Mouse (Mus musculus) layer of hippocampus, adult 8-10 months (tissue): Measurements from ENCODE around the gene Fam219b. TPM values are rescaled to one million over a fixed set of nuclear protein-coding genes. Genes with fewer than 3 reads are reported as not detected.

ENCODE experiments used
- DNase-seq, 2 experiments: peaks; one replicate each; pipeline ENCODE4 v3.0.0; 2022; ENCODE audit warnings: low spot score in 2 of 2
- total RNA-seq, 4 experiments: library from RNA; stranded (reverse); gene quantifications; 2 replicates each; pipeline ENCODE4 v1.2.4; 2022

Fam219b gene
- total RNA-seq, 4 experiments from 2014 or later: 16.0 to 23.5 (median 20.0) TPM

GRCm38 (mm10) chr9:57524439-57524838 is 12.9 kb upstream of the Fam219b start:
- no peak for DNase-seq

DNA sequence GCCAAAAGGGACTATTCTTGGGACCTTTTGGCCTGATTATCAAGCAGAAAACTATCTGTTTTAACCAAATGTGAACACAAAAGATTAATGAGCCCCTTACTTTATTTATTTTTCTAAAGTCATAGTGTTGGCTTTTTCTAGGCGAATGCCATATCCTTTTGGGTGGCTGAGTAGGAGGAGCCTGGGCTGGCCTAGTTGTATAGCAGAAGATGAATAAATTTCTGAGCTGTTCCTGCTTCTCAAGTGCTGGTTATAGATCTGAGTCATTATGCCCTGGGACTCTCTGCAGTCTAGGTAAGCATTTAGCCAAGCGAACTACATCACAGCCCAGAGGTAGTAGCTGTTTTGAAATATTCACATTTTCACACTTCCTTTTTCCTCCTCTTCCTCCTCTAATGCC is 11.8 kb upstream of the Fam219b start:
- no peak for DNase-seq

GRCm38 (mm10) chr9:57526435-57526834 is 10.9 kb upstream of the Fam219b start:
- DNase-seq: no peak

DNA sequence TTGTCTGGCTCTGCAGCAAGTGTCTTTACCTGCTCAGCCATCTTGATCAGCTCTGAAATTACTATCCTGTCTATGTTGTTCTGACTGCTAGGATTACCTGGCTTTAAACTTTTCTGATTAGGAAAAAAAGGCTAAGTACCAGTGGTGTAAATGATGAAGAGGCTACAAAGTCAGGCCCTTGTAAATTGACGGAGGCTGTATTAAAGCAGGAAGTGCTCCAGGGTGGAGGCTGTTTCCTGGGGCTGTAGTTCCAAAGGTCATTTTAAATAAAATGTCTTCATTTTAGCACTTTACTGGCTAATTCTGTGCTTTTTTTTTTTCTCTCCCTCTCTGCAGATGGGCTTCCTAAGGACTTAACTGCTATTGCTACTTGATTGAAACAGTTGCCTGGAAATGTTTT is 5.4 kb upstream of the Fam219b start:
- no peak for DNase-seq

DNA sequence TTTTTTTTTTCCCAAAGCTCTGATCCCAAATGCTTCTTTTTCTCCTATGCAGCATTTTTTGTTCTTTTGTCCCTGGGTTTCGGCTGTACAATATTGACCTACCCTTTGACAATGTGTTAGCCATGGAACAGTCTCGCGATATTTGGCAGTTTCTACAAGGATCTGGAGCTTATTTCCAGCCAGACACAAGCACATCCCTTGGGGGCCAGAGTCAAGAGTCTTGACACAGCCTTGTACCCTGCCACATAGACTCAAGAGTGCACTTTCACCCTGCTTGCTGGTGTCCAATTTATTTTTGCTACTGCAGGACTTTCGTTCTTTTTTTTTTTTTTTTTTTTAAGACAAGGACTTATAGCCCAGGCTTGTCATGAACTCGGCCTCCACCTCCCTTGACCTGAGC is 966 bp upstream of the Fam219b start:
- no peak for DNase-seq

DNA sequence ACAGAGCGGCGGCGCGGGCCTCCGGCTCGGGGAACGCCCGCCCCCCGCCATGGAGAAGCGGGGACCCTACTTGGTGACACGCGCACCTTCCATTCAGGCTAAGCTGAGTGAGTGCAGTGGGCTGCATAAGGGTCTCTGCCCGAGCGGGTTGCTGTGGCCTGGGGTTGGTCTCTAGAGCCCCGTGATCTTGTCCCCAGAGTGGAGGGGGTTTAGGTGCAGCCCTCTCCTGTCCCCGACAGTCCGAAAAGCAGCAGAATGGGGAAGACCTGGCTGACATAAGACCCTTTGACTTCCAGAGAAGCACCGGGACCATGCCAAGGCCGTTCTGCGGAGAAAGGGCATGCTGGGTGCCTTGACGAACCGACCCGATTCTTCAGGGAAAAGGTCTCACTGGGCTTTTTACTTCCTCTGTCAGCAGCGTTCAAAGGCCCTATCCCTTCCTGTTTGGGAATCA is 427 bp downstream of the Fam219b start:
- no peak for DNase-seq

- no peak for DNase-seq
These were observed 2.2 kb downstream of the Fam219b start for GRCm38 (mm10) chr9:57539550-57539949.

DNA sequence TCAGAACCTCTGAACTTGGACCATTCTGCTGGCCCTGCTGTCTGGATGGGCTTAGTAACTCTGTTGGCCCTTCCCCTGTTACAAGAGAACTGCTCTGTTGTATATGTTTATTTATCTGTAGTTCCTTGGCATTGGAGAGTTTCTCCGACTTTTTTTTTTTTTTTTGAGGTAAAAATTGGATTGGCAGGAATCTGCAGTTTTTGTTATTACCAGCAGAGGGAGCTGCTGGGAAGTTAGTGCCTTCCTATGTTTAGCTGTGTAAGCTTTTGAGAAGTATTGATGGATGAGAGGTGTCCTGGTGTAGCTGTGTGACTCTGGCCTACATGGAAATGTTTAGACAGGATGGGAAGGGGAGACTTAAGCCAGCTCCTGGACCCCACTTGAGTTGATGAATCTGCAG is 4.0 kb downstream of the Fam219b start:
- no peak for DNase-seq

DNA sequence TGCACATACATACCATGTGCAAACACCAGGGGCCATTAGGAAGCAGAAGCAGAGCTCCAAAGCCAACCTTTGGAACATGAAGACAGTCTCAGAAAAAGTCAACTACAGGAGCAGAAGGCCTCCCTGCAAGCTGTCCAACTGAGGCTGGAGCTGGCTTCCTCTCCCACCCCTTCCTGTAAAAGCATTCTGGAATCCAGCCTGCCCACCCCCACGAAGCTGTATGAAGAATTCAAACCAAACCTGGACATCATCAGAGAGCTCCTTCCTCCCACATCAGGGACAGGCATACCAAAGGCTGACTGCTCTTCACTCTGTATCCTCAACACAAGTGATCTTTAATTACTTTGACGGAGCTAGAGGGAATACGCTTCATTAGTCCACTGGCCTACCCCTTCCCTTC is 6.6 kb downstream of the Fam219b start:
- no peak for DNase-seq

GRCm38 (mm10) chr9:57547287-57547686 is 10.0 kb downstream of the Fam219b start:
- DNase-seq: no peak

DNA sequence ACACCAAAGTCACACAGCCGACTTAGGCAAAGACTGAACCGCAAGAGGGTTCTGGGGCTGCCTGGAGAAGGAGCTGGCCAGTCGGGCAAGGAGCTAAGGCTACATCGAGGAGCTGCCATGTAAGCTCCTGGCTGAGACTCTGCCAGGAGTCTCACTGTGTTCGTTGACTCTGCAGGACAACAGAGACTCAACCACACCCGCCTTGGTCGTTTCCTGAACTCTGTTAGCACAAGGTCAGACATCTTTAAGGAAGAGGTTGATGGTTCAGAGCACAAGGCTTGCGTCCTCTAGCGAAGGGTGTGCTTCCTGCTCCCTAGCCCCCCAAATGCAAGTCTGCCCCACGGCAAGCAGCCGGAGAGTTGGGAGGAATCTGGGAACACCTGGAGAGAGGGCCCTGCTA is 10.5 kb downstream of the Fam219b start:
- no peak for DNase-seq

- DNase-seq: no peak
These were observed 11.9 kb downstream of the Fam219b start for GRCm38 (mm10) chr9:57549186-57549585.

DNA sequence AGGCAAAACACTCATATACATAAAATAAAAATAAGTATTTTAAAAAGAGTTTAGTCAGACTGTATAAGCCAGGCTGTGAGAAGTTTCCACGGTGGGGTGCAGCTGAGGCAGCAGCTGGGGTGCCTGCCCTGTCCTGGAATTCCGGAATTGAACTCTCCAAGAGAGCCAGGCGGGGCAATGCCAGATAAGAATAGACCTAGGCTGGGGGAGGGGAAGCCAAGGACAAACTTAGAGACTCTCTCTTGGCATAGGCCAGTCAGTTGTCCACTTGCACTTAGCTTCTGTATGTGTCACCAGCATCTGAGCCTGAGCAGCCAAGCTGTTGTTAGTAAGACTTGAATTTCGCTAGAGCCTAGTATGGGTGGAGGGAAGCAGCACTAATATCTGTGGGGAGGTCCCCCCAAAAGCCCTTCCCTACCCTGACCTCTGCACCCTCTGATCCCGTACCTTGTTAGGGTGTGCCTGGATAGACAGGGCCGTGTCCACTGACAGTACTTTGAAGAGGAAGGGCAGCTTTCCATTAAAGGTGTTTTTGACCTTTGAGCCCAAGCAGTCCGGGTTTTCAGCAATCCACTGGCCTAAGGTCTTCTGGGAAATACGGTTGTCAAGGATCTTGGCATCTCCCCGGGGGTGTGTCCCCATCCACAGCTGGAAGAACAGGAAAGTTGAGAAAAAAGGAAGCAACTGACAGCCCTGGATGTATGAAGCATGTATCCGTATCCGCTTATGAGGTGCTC is 13.0 kb downstream of the Fam219b start:
- no peak for DNase-seq

DNA sequence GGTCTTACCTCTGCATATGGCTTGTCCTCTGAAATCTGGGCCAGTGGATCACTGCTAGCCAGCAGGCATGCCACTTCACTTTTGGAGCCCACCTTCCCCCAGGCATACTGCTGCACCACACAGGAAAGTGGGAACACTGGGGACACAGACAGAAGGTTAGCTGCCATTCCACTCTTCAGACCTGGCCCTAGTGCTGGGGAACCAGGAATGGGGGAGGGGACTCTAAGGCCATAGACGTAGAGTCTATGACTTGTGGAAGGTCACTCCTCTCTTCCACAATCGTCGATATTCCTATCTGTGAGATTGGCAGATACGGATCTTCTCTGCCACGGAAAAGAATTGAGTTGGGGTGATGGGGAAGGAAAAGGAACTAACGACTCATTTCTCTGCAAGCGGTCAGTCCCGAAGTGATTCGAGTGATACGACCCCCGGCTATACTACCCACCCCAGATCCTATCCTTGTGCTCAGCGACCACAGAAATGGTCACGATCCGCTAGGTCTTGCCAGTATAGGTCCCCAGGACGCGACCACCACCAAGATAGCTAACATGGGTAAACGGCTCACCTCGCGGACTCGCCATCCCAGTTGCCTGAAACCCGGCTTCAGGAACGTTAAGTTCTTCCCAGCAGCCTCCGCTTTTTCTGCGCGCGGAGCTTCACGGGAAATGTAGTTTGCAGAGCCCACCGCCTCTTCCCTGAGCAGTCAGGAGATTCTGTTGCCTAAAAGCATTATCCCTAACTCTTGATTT is 15.0 kb downstream of the Fam219b start, which contains the start of gene Mpi:
Mpi (minus strand) TSS at position 625 of the 749 bp plus-strand sequence.
- peak in 1 of 2 experiments; percentile 66 for DNase-seq

GRCm38 (mm10) chr9:57553119-57553518 is 15.8 kb downstream of the Fam219b start:
- no peak for DNase-seq

DNA sequence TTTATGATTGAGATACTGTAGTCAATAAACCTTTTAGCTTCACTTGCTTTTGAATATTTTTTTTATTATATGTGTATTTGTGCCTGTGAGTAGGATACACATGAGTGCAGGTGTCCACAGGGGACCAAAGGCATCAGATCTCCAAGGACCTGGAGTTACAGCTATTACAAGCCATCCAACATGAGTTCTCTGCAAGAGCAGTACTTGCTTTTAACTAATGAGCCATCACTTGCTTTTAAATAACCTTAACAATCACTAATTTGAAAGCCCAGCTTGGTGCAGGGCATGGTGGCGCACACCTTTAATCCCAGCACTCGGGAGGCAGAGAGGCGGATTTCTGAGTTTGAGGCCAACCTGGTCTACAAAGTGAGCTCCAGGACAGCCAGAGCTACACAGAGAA is 17.4 kb downstream of the Fam219b start:
- DNase-seq: no peak

DNA sequence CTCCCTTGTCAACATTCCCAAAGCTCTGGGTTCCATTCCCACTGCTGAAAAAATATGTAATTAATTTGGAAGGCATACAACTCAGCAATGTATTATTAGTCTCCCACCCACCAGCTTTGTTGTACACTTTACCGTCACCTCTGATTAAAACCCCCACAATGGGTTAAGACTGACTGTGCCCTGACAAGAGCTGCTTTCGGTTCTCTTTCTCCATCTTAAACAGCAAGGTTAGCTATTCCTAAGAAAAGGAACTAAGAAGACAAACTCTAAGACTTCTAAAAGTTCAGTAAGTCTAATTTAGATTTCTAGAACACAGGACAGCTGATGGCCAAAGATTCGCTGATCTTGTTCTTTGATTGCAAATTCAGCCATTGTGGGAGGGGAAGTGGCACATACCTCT is 19.9 kb downstream of the Fam219b start:
- DNase-seq: no peak

DNA sequence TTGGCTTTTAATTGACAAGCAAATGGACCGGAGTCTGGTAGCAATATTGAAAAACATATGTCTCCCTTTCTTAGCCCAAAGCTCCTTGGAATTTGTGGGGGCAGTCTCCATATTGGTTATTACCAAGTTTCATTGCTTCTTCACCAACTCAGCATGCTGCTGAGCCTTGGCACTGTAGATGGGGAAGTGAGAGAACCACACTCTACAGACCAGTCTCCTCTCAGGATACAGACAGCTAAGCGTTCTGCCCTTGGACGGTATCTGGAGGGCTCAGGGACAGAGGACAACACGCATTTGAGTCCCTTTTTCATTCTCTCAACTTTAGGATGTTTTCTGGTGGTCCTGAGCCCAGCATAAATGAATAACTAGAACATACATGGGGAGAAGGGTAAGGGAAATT is 21.3 kb downstream of the Fam219b start:
- no peak for DNase-seq

- DNase-seq: no peak
These were observed 22.2 kb downstream of the Fam219b start for GRCm38 (mm10) chr9:57559568-57559967.

DNA sequence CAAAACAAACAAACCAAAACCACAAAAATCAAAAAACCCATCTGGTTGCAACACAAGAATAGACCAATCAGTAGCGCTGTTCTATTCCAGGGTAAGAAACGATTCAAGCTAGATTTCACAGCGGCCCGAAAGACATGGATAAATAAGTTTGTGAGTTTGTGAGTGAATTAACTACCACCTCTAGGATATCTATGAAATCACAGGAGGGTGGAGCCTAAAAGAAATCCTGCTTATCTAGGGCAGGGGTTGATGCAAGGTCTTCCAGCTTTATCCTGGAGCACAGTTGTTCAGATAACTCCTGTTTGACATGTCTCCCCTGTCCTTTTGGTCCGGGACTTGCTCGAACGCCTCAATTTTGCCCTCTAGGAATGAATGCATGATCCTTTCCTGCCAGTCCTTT is 22.9 kb downstream of the Fam219b start:
- no peak for DNase-seq

- DNase-seq: peak; percentile 89 to 95
These were observed 23.8 kb downstream of the Fam219b start, which contains the start of gene Scamp2 for GRCm38 (mm10) chr9:57560861-57561710. Scamp2 (plus strand) TSS chr9:57560943.

GRCm38 (mm10) chr9:57561711-57562099 is 24.4 kb downstream of the Fam219b start:
- DNase-seq: no peak
